Mouse (Mus musculus) heart, embryonic 14.5 days (tissue): ENCODE results near the gene Ms4a18. TPM values are rescaled to one million over a fixed set of nuclear protein-coding genes. Genes with fewer than 3 reads are reported as not detected.

Experiments used
- ATAC-seq: fragments of 200-750 bp; cut with Nextera tagmentation; 2 replicates; pipeline ENCODE4 v1.8.0; 2017; ENCODE audit warnings: low read depth, moderate TSS enrichment; ENCODE audit not compliant: insufficient number of reproducible peaks, insufficient read depth, low FRiP score
- H3K27ac ChIP-seq, 2 experiments: fragments of 200-500 bp in 1 of 2; fragments of 300-500 bp in 1 of 2; sonication (generic) in 1 of 2; replicated peaks in 1 of 2; 2 replicates each; pipeline ENCODE4 v1.5.1; 2012 to 2014; ENCODE audit warnings: low read depth in 2 of 2, low read length in 2 of 2, control low read depth in 1 of 2, mild to moderate bottlenecking in 1 of 2, mixed read lengths in 1 of 2; ENCODE audit not compliant: control insufficient read depth in 1 of 2, insufficient read depth in 1 of 2
- H3K27me3 ChIP-seq: fragments of 300-500 bp; sonication (generic); 2 replicates; pipeline ENCODE4 v1.6.1; 2014; ENCODE audit warnings: mild to moderate bottlenecking, low read length, control low read depth; ENCODE audit not compliant: control insufficient read depth, insufficient read depth
- H3K36me3 ChIP-seq: fragments of 300-500 bp; sonication (generic); 2 replicates; pipeline ENCODE4 v1.6.1; 2014; ENCODE audit warnings: mild to moderate bottlenecking, control low read depth, low read length, mixed read lengths; ENCODE audit not compliant: control insufficient read depth, insufficient read depth
- H3K4me1 ChIP-seq, 2 experiments: fragments of 200-500 bp in 1 of 2; fragments of 300-500 bp in 1 of 2; sonication (generic) in 1 of 2; 2 replicates each; pipeline ENCODE4 v1.6.1; 2012 to 2014; ENCODE audit warnings: low read length in 2 of 2, control low read depth in 1 of 2, mixed read lengths in 1 of 2; ENCODE audit not compliant: control insufficient read depth in 2 of 2, insufficient read depth in 2 of 2
- H3K4me2 ChIP-seq: fragments of 300-500 bp; sonication (generic); 2 replicates; pipeline ENCODE4 v1.6.1; 2014; ENCODE audit warnings: mild to moderate bottlenecking, low read length
- H3K4me3 ChIP-seq, 2 experiments: fragments of 200-500 bp in 1 of 2; fragments of 300-500 bp in 1 of 2; sonication (generic) in 1 of 2; 2 replicates each; pipeline ENCODE4 v1.5.1; 2012 to 2014; ENCODE audit warnings: low read length in 2 of 2, mild to moderate bottlenecking in 2 of 2, control low read depth in 1 of 2, low read depth in 1 of 2, moderate library complexity in 1 of 2; ENCODE audit not compliant: control insufficient read depth in 1 of 2, insufficient read depth in 1 of 2
- H3K9ac ChIP-seq: fragments of 300-500 bp; sonication (generic); 2 replicates; pipeline ENCODE4 v1.6.1; 2014; ENCODE audit warnings: mild to moderate bottlenecking, low read length
- H3K9me3 ChIP-seq: fragments of 300-500 bp; sonication (generic); 2 replicates; pipeline ENCODE4 v1.6.1; 2016; ENCODE audit warnings: low read length, control low read depth; ENCODE audit not compliant: control insufficient read depth
- WGBS: fragments of 180-500 bp; shearing (Covaris S2); extraction: QIAGEN DNeasy Blood & Tissue Kit; methylation state at CpG from one replicate; pipeline ENCODE4 v1.1.7; 2014; 5-methylcytosine and 5-hydroxymethylcytosine counted together
- polyA plus RNA-seq: library from polyadenylated mRNA; unstranded; fragments of >200 nt; fragmentation: Nextera tagmentation; extraction: Ambion mirVana; gene quantifications from 2 replicates; pipeline ENCODE4 v1.2.1, GENCODE M21; 2014

Ms4a18 gene
- polyA plus RNA-seq, 1 experiment from 2014 or later = not detected

DNA sequence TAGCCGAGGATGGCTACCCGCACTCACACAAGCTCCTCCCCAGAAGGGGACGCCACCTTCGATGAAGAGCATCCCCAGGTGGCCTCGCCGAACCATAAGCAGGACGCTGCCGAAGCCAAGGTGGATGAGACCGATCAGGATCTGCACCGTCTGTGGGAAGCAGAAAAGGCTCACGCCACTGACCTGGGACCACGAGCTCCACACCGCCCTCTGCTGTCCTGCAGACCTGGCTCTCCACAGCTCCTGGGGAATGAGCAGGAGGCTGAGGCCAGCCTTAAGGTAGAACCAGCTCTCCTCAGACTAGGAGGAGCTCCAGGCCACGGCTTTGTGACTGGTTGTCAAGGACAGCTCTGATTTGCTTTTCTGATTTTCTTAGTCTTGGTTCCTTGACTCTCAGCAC is 34.7 kb downstream of the Ms4a18 start:
- H3K4me1 ChIP-seq = peaks cover 0 to 3% of the 10 kb centered on the region in 2 experiments; a peak in 3 of 4 replicates
- 19% methylated on average over 14 of the region's 14 CpGs for WGBS
- H3K36me3 ChIP-seq = no peaks in the 10 kb centered on the region
- H3K4me2 ChIP-seq = peak overlapping the region; percentile 24; the same call in 1 of the 2 replicates
- no peaks in the 10 kb centered on the region for H3K27me3 ChIP-seq
- H3K9ac ChIP-seq = no peak overlapping the region
- no peaks in the 10 kb centered on the region for H3K9me3 ChIP-seq
- no peak overlapping the region for H3K27ac ChIP-seq
- ATAC-seq = no peak
- H3K4me3 ChIP-seq = no peak overlapping the region

DNA sequence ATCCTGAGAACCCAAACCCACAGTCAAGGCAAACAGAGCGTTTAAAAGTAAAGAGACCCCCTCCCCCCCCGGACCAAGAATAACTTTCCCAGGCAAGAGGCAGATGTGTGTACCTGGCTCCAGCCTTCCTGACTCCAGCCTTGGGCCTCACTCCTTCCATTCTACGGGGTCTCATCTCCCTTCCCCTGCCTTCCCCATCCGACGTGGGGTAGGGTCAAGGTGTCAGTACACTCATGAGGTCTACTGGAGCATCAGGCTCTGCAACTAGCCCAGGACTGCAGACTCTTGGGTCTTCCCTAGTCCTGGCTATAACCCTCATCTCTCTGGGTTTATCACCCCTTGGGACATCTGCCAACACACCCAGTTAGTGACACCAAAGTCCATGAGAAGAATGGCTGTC is 37.6 kb downstream of the Ms4a18 start:
- ATAC-seq = no peak
- Histone ChIP-seq H3K9me3 (no peaks in the 10 kb centered on the region), H3K4me2 (no peak overlapping the region), H3K4me3 (no peak overlapping the region), H3K36me3 (no peaks in the 10 kb centered on the region), H3K4me1 (peaks cover 0 to 3% of the 10 kb centered on the region in 2 experiments; a peak in 3 of 4 replicates), H3K27me3 (no peaks in the 10 kb centered on the region), H3K9ac (no peak overlapping the region), H3K27ac (no peak overlapping the region)
- 76% methylated on average over 5 of the region's 5 CpGs for WGBS

DNA sequence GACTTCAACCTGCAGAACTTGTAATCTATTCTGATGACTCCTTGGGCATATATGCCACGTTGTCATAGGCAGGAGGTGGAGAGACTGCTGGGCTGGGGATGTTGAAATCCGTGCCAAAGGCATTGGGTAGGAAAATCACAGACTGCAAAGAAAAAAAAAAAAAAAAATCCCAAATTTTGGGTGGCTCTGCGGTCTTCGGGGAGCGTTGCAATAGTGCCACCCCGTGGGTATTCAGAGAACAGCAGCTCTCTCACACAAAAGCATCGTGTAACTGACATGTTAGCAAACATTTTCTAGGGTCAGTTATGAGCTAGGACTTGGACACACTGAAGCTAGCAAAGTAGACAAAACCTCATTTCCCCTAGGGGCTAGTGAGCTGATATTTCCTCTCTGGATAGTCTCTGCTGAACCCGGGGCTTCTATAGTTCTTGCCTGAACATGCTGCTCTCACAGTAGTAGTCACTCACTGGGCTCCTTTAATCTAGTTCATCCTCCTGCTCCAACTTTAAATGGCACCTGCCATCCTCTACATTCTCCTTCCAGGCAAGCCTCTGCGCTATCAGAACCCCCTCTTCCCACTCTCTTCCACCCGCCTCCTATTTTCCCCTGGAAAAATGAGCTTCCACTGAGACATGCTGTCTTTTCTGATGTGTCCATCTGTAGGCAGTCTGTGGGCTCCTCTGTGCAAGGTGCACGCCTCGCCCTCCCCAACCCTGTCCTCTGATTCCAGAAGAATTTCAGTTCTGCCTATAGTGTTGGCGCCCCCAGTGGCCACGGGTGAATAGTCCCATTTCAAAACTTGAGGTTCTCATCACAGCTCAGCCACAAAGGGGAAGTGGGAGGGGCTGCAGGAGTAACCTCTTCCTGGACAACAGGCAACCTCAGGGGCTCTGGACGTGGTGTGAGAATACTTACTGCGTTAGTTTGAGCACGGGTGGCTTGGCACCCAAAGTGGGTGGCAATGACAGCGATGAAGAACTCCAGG is 38.4 kb downstream of the Ms4a18 start:
- Histone ChIP-seq H3K4me3 (no peak overlapping the region), H3K4me1 (peaks cover 0 to 3% of the 10 kb centered on the region in 2 experiments; a peak in 3 of 4 replicates), H3K36me3 (no peaks in the 10 kb centered on the region), H3K27me3 (no peaks in the 10 kb centered on the region), H3K9ac (no peak overlapping the region), H3K27ac (no peak overlapping the region), H3K9me3 (no peaks in the 10 kb centered on the region), H3K4me2 (peak overlapping the region; percentile 43)
- peak; percentile 19; the same call in 1 of the 2 replicates for ATAC-seq
- WGBS = 11% methylated on average over 18 of the region's 18 CpGs

DNA sequence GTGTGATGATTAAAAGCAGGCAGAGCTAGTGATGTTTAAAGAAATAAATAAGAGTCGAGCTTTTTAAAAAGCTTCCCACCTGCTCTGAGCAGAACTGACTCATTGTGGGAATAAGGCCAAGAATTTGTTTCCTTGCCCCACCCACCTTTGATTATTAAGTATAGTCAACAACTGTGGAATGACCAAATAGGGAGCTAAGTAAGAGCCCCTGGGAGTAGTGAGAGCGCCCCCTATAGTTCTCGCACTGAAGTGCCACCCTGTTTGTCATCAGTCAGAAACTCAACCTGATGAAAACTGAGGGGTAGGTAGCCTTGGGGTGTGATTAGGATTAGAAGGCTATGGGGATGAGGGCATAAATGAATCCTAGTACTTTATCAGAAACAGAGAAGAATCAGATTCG is 41.5 kb downstream of the Ms4a18 start:
- Histone ChIP-seq H3K4me2 (no peak overlapping the region), H3K27ac (no peak overlapping the region), H3K9me3 (peaks cover 8% of the 10 kb centered on the region), H3K27me3 (no peaks in the 10 kb centered on the region), H3K36me3 (no peaks in the 10 kb centered on the region), H3K4me3 (no peak overlapping the region), H3K4me1 (peaks cover 0 to 3% of the 10 kb centered on the region in 2 experiments; a peak in 3 of 4 replicates), H3K9ac (no peak overlapping the region)
- ATAC-seq = no peak
- 44% methylated on average over 4 of the region's 4 CpGs for WGBS

DNA sequence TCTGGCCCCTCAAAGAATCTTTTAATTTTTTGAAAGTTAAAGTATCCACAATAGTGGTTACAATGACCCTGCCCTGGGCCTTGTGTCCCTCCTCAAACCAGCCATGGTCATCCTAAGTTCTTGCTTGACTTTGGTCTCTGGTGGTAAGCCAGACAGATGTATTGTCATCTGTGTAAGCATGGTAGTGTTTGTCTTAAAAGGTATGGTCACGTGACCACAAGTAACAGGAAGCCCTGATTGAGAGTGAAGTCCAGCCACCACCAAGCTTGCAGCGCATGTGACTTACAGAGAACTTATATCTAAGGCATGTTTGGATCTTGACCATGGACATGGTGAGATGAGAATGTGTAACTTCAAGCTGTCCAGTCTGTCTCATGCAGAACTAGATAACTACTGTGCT is 42.6 kb downstream of the Ms4a18 start:
- Histone ChIP-seq H3K36me3 (no peaks in the 10 kb centered on the region), H3K27me3 (no peaks in the 10 kb centered on the region), H3K4me2 (no peak overlapping the region), H3K27ac (no peak overlapping the region), H3K9ac (no peak overlapping the region), H3K9me3 (peaks cover 8% of the 10 kb centered on the region), H3K4me3 (no peak overlapping the region), H3K4me1 (peaks cover 0 to 3% of the 10 kb centered on the region in 2 experiments; a peak in 3 of 4 replicates)
- no peak for ATAC-seq
- 71% methylated on average over 2 of the region's 2 CpGs for whole genome bisulfite sequencing

DNA sequence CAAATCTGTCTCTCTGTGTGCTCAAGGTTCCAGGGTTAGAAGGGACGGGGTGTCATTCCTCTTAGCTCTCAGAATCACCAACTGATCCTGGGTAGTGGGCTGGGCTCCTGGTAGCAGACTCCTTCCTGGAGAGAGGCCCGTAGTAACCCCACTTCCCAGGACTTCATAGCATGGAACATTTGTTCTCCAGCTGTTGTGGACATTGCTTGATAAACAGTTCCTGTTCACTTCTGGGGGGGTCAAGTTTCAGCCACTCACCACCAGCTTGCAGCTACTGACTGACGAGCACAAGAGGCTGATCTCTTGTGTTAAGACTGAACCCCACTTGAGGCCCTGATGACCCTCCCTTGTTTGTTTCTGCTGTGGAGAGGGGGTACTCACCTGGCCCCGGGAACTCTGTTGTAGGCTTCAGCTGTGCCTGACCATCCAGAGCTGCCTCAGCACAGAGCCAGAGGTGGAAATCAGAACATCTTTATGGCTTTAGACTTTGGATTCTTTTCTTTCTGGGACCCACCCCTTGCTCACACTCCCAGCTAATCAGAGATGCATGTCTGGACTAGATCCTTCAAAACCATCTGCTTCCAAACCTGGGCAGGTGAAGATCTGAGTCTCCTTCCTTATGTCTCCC is 43.5 kb downstream of the Ms4a18 start, which contains the start of gene Ms4a10:
Ms4a10 (minus strand) TSS at position 433 of the 628 bp plus-strand sequence.
- Histone ChIP-seq H3K9me3 (peaks cover 8% of the 10 kb centered on the region), H3K4me2 (no peak within 1 kb of the TSS), H3K4me3 (no peak within 1 kb of the TSS), H3K9ac (no peak within 1 kb of the TSS), H3K4me1 (no peaks in the 10 kb centered on the region; a peak in 3 of 4 replicates), H3K27ac (no peak within 1 kb of the TSS), H3K36me3 (no peaks in the 10 kb centered on the region), H3K27me3 (no peaks in the 10 kb centered on the region)
- ATAC-seq = no peak
- 23% methylated on average over 4 of the region's 4 CpGs for WGBS

DNA sequence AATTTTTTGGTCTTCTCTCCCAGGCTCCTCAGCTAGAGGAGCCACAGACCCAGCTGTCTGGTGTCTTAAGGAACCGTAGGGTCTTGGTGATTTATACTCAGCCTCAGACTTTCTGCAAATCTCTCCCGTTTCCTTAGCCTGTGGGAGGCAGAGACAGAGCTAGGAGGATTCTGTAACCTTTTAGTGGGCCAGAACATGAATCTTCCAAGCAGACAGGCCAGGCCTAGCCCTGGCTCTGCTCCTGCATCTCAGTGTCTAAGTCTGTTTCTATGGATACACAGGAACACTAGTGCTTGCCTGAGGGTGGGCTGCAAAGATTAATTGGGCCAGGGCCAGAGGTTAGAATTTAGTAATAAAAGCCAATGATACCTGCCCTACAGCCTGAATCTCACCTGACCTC is 44.6 kb downstream of the Ms4a18 start:
- H3K4me2 ChIP-seq = no peak overlapping the region
- no peaks in the 10 kb centered on the region for H3K27me3 ChIP-seq
- peaks cover 8% of the 10 kb centered on the region for H3K9me3 ChIP-seq
- H3K9ac ChIP-seq = no peak overlapping the region
- H3K27ac ChIP-seq = no peak overlapping the region
- ATAC-seq = no peak
- H3K36me3 ChIP-seq = no peaks in the 10 kb centered on the region
- no peaks in the 10 kb centered on the region for H3K4me1 ChIP-seq
- no peak overlapping the region for H3K4me3 ChIP-seq
- WGBS = 56% methylated on average over 2 of the region's 2 CpGs
